Mouse (Mus musculus) liver, embryonic 11.5 days (tissue): Measurements from ENCODE around the gene Pitx3. TPM values are rescaled to one million over a fixed set of nuclear protein-coding genes. Genes with fewer than 3 reads are reported as not detected.
"Not testable (repeated sequence)": the region's sequence is repeated elsewhere in the genome, so short reads cannot be mapped to it uniquely, and the experiment has no call there.

Experiments used
- ATAC-seq: fragments of 200-750 bp; cut with Nextera tagmentation; replicated peaks from 2 replicates; pipeline ENCODE4 v1.8.0; 2017; ENCODE audit warnings: moderate number of reproducible peaks, mild to moderate bottlenecking, moderate TSS enrichment, moderate library complexity; ENCODE audit not compliant: low FRiP score
- DNase-seq: peaks from one replicate; pipeline ENCODE4 v3.0.0-alpha.2; 2017; ENCODE audit warnings: low spot score
- H3K27ac ChIP-seq: fragments of 300-500 bp; sonication (generic); 2 replicates; pipeline ENCODE4 v1.5.1; 2014; ENCODE audit warnings: mild to moderate bottlenecking, low read depth, low read length, control low read depth
- H3K27me3 ChIP-seq: fragments of 300-500 bp; sonication (generic); replicated peaks from 2 replicates; pipeline ENCODE4 v1.6.1; 2014; ENCODE audit warnings: low read length, mixed read lengths; ENCODE audit not compliant: control insufficient read depth, insufficient read depth
- H3K36me3 ChIP-seq: fragments of 300-500 bp; sonication (generic); 2 replicates; pipeline ENCODE4 v1.6.1; 2014; ENCODE audit warnings: mild to moderate bottlenecking, low read length, moderate library complexity, mixed read lengths; ENCODE audit not compliant: control insufficient read depth, insufficient read depth
- H3K4me1 ChIP-seq: fragments of 300-500 bp; sonication (generic); replicated peaks from 2 replicates; pipeline ENCODE4 v1.6.1; 2014; ENCODE audit warnings: low read length, mixed read lengths; ENCODE audit not compliant: control insufficient read depth, insufficient read depth
- H3K4me2 ChIP-seq: fragments of 300-500 bp; sonication (generic); 2 replicates; pipeline ENCODE4 v1.6.1; 2014; ENCODE audit warnings: mild to moderate bottlenecking, control low read depth, moderate library complexity
- H3K4me3 ChIP-seq: fragments of 300-500 bp; sonication (generic); 2 replicates; pipeline ENCODE4 v1.5.1; 2014; ENCODE audit warnings: low read depth, low read length, control low read depth
- H3K9ac ChIP-seq: fragments of 300-500 bp; sonication (generic); 2 replicates; pipeline ENCODE4 v1.6.1; 2014; ENCODE audit warnings: low read depth, low read length, control low read depth
- H3K9me3 ChIP-seq: fragments of 300-500 bp; sonication (generic); 2 replicates; pipeline ENCODE4 v1.6.1; 2016; ENCODE audit warnings: low read length, inconsistent platforms, mixed read lengths; ENCODE audit not compliant: control insufficient read depth
- WGBS: fragments of 180-500 bp; shearing (Covaris S2); extraction: QIAGEN DNeasy Blood & Tissue Kit; methylation state at CpG from one replicate; pipeline ENCODE4 v1.1.7; 2014; 5-methylcytosine and 5-hydroxymethylcytosine counted together
- polyA plus RNA-seq: library from polyadenylated mRNA; unstranded; fragments of >200 nt; fragmentation: Nextera tagmentation; extraction: Ambion mirVana; gene quantifications from 2 replicates; pipeline ENCODE4 v1.2.1, GENCODE M21; 2014

The Pitx3 gene
- polyA plus RNA-seq, 1 experiment from 2014 or later = 0.55 TPM

- H3K9ac ChIP-seq = no peak overlapping the region
- DNase-seq (no peak), ATAC-seq (no peak)
- H3K4me1 ChIP-seq = no peaks in the 10 kb centered on the region
- H3K27me3 ChIP-seq = no peaks in the 10 kb centered on the region
- H3K4me3 ChIP-seq = no peak overlapping the region
- H3K27ac ChIP-seq = no peak overlapping the region
- no peaks in the 10 kb centered on the region for H3K9me3 ChIP-seq
- H3K36me3 ChIP-seq = peaks cover 6% of the 10 kb centered on the region
- 81% methylated on average over 3 of the region's 3 CpGs for WGBS
- no peak overlapping the region for H3K4me2 ChIP-seq
These were observed 21.3 kb upstream of the Pitx3 start for GRCm38 (mm10) chr19:46169396-46169795.

- ATAC-seq, H3K4me1 ChIP-seq, H3K27ac ChIP-seq, H3K27me3 ChIP-seq, DNase-seq, H3K9ac ChIP-seq, H3K9me3 ChIP-seq, H3K4me2 ChIP-seq, H3K4me3 ChIP-seq: not testable (repeated sequence)
- peaks cover 12% of the 10 kb centered on the region for H3K36me3 ChIP-seq
- WGBS = 61% methylated on average over 2 of the region's 2 CpGs
These were observed 19.0 kb upstream of the Pitx3 start for GRCm38 (mm10) chr19:46167169-46167568.

- Histone ChIP-seq H3K27me3 (no peaks in the 10 kb centered on the region), H3K4me1 (no peaks in the 10 kb centered on the region), H3K4me2 (no peak overlapping the region), H3K9ac (no peak overlapping the region), H3K4me3 (no peak overlapping the region), H3K27ac (no peak overlapping the region), H3K9me3 (no peaks in the 10 kb centered on the region; the same call in 1 of the 2 replicates), H3K36me3 (peaks cover 8% of the 10 kb centered on the region)
- DNase-seq = no peak
- WGBS = 90% methylated on average over 3 of the region's 3 CpGs
- ATAC-seq = no peak
These were observed 17.8 kb upstream of the Pitx3 start for GRCm38 (mm10) chr19:46165950-46166349.

GRCm38 (mm10) chr19:46152127-46152803 lies 4.1 kb upstream of the Pitx3 start, which contains the start of gene Gbf1:
TSS of gene Gbf1 (plus strand) at chr19:46152509.
- WGBS = under 1% methylated on average over 37 of the region's 37 CpGs
- DNase-seq = peak; percentile 86
- Histone ChIP-seq H3K4me3 (peak within 1 kb of the TSS; percentile 70), H3K27ac (no peak within 1 kb of the TSS), H3K27me3 (peaks cover 35% of the 10 kb centered on the region), H3K4me2 (peak within 1 kb of the TSS; percentile 82), H3K36me3 (no peaks in the 10 kb centered on the region), H3K4me1 (peaks cover 15% of the 10 kb centered on the region), H3K9ac (peak within 1 kb of the TSS; percentile 65), H3K9me3 (no peaks in the 10 kb centered on the region)
- peak; percentile 96 for ATAC-seq

- 31% methylated on average over 12 of the region's 12 CpGs for WGBS
- H3K9ac ChIP-seq = no peak overlapping the region
- no peak for DNase-seq
- peaks cover 66% of the 10 kb centered on the region for H3K27me3 ChIP-seq
- no peaks in the 10 kb centered on the region for H3K36me3 ChIP-seq
- H3K9me3 ChIP-seq = no peaks in the 10 kb centered on the region
- peaks cover 15% of the 10 kb centered on the region for H3K4me1 ChIP-seq
- H3K4me3 ChIP-seq = peak overlapping the region; percentile 63; the same call in 1 of the 2 replicates
- no peak for ATAC-seq
- H3K4me2 ChIP-seq = peak overlapping the region; percentile 99
- H3K27ac ChIP-seq = no peak overlapping the region
These were observed 965 bp upstream of the Pitx3 start for GRCm38 (mm10) chr19:46149091-46149490.

- peak; percentile 73 for ATAC-seq
- peak; percentile 89 for DNase-seq
- peaks cover 73% of the 10 kb centered on the region for H3K27me3 ChIP-seq
- peaks cover 7% of the 10 kb centered on the region for H3K4me1 ChIP-seq
- WGBS = under 1% methylated on average over 27 of the region's 27 CpGs
- no peak overlapping the region for H3K9ac ChIP-seq
- H3K4me3 ChIP-seq = peak overlapping the region; percentile 63
- H3K4me2 ChIP-seq = peak overlapping the region; percentile 99
- no peak overlapping the region for H3K27ac ChIP-seq
- H3K36me3 ChIP-seq = no peaks in the 10 kb centered on the region
- H3K9me3 ChIP-seq = no peaks in the 10 kb centered on the region
These were observed 240 bp upstream of the Pitx3 start for GRCm38 (mm10) chr19:46148372-46148760.

- Histone ChIP-seq H3K4me1 (peaks cover 12% of the 10 kb centered on the region), H3K4me3 (no peak overlapping the region), H3K4me2 (no peak overlapping the region), H3K27ac (no peak overlapping the region), H3K9me3 (no peaks in the 10 kb centered on the region), H3K9ac (no peak overlapping the region), H3K27me3 (peaks cover 85% of the 10 kb centered on the region), H3K36me3 (no peaks in the 10 kb centered on the region)
- WGBS = 33% methylated on average over 6 of the region's 6 CpGs
- ATAC-seq = no peak
- DNase-seq = no peak
These were observed 7.0 kb downstream of the Pitx3 start for GRCm38 (mm10) chr19:46141091-46141490.

- Histone ChIP-seq H3K4me2 (no peak overlapping the region), H3K36me3 (no peaks in the 10 kb centered on the region), H3K9me3 (no peaks in the 10 kb centered on the region), H3K27me3 (peaks cover 85% of the 10 kb centered on the region), H3K9ac (no peak overlapping the region), H3K27ac (no peak overlapping the region), H3K4me3 (no peak overlapping the region), H3K4me1 (peaks cover 18% of the 10 kb centered on the region)
- ATAC-seq = no peak
- DNase-seq = no peak
- 74% methylated on average over 2 of the region's 2 CpGs for WGBS
These were observed 7.8 kb downstream of the Pitx3 start for GRCm38 (mm10) chr19:46140324-46140723.
